Mouse (Mus musculus) lung, adult 18-20 months (tissue): ENCODE results near the gene Gm45337.
"Not testable (repeated sequence)": the region's sequence is repeated elsewhere in the genome, so short reads cannot be mapped to it uniquely, and the experiment has no call there.

Source experiments
- DNase-seq, 2 experiments: peaks; one replicate each; pipeline ENCODE4 v3.0.0; 2022; ENCODE audit warnings: mixed read lengths in 2 of 2

Gene Gm45337

GRCm38 (mm10) chr7:142144507-142144906, at the start of gene Gm45337:
Gene Gm45337 (minus strand): TSS chr7:142144607.
- DNase-seq, result no peak

- DNase-seq, result no peak
Measured at GRCm38 (mm10) chr7:142190289-142190688, 45.9 kb upstream of the Gm45337 start, which contains the start of gene Gm10153. Gene Gm10153 (minus strand): TSS chr7:142190389.

- DNase-seq, result no peak
Measured at GRCm38 (mm10) chr7:142188156-142188555, 43.7 kb upstream of the Gm45337 start.

- no peak for DNase-seq
Measured at GRCm38 (mm10) chr7:142181021-142181420, 36.6 kb upstream of the Gm45337 start.

GRCm38 (mm10) chr7:142178685-142179084, 34.3 kb upstream of the Gm45337 start:
- DNase-seq, result no peak

GRCm38 (mm10) chr7:142175905-142176304, 31.5 kb upstream of the Gm45337 start, which contains the start of gene Krtap5-2:
Gene Krtap5-2 (minus strand): TSS chr7:142176005.
- not testable (repeated sequence) for DNase-seq

- DNase-seq, result no peak
Measured at GRCm38 (mm10) chr7:142169836-142170235, 25.4 kb upstream of the Gm45337 start.

- not testable (repeated sequence) for DNase-seq
Measured at GRCm38 (mm10) chr7:142165639-142166038, 21.2 kb upstream of the Gm45337 start, which contains the start of gene Gm4553. Gene Gm4553 (minus strand): TSS chr7:142165739.

GRCm38 (mm10) chr7:142159366-142159765, 15.0 kb upstream of the Gm45337 start:
- DNase-seq, result no peak

- DNase-seq, result not testable (repeated sequence)
Measured at GRCm38 (mm10) chr7:142157013-142157412, 12.6 kb upstream of the Gm45337 start, which contains the start of gene Gm29735. Gene Gm29735 (minus strand): TSS chr7:142157113.

GRCm38 (mm10) chr7:142155308-142155707, 10.9 kb upstream of the Gm45337 start:
- DNase-seq, result peak in 1 of 2 experiments; percentile 11

GRCm38 (mm10) chr7:142152191-142152590, 7.8 kb upstream of the Gm45337 start:
- DNase-seq, result no peak

- DNase-seq, result no peak
Measured at GRCm38 (mm10) chr7:142148633-142149032, 4.2 kb upstream of the Gm45337 start.

GRCm38 (mm10) chr7:142146033-142146432, 1.6 kb upstream of the Gm45337 start:
- peak; percentile 21 to 59 for DNase-seq

- DNase-seq, result no peak
Measured at GRCm38 (mm10) chr7:142145413-142145940, 1.1 kb upstream of the Gm45337 start.

GRCm38 (mm10) chr7:142143506-142144010, 849 bp downstream of the Gm45337 start:
- DNase-seq, result not testable (repeated sequence)

GRCm38 (mm10) chr7:142140696-142141095, 3.7 kb downstream of the Gm45337 start:
- DNase-seq, result no peak

GRCm38 (mm10) chr7:142135934-142136333, 8.5 kb downstream of the Gm45337 start, which contains the start of gene Gm39115:
Gene Gm39115 (minus strand): TSS chr7:142136034.
- DNase-seq, result not testable (repeated sequence)

GRCm38 (mm10) chr7:142134206-142134995, 10.0 kb downstream of the Gm45337 start:
- DNase-seq, result no peak

GRCm38 (mm10) chr7:142128843-142129242, 15.6 kb downstream of the Gm45337 start:
- DNase-seq, result no peak

GRCm38 (mm10) chr7:142120629-142121028, 23.8 kb downstream of the Gm45337 start, which contains the start of gene Gm45618:
Gene Gm45618 (minus strand): TSS chr7:142120729.
- not testable (repeated sequence) for DNase-seq

- no peak for DNase-seq
Measured at GRCm38 (mm10) chr7:142119632-142120031, 24.8 kb downstream of the Gm45337 start.

GRCm38 (mm10) chr7:142104747-142105146, 39.7 kb downstream of the Gm45337 start:
- no peak for DNase-seq
